Mouse (Mus musculus) cerebellum, adult (tissue): Measurements from ENCODE around the gene Zfp36l2.

Experiments
- ATAC-seq: cut with Nextera tagmentation; 2 replicates; pipeline ENCODE4 v1.9.2; 2017; ENCODE audit warnings: mild to moderate bottlenecking, moderate library complexity, mixed read lengths; ENCODE audit not compliant: insufficient number of reproducible peaks, low FRiP score, low TSS enrichment

The Zfp36l2 gene

DNA sequence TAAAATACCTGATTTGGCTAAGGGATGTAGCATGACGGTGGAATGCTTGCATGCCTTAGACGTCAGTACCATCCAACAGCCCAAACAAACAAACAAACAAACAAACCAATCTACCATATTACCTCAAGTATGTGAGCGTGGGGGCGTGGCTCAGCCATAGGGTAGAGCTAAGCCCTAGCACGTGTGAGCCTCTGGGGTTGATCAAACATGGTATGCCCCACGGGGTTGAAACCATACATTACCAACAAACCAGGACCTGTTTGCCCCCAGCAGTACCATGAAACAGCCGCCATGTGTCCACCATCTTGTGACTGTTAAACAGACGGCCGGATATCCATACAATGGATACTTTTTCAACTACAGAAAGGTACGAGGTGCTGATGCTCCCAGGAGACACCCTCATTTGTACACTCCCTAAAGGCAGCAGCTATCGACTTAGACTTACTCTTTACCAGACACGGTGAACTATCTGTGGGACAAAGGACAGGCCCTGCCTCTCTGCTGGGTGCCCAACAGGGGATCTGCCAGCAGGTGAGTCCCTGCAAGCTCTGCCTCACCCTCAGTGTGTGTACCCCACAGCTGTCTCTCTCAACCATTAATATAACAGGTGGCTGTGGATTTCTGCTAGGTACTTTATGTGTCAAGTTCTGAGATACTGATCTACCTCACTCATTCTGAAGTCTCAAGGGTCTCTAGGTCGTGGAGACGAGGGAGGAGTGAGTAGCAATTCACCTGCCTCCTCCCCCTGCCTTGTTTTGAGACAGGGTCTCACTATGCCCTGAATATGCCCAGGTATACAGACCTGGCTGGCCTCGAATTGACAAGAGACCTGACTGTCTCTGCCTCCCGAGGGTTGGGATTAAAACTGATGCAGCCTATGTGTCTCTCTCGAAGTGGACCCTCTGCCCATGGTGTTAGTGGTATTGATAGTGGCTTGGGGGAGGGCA is 8.4 kb downstream of the Zfp36l2 start:
- ATAC-seq = no peak

DNA sequence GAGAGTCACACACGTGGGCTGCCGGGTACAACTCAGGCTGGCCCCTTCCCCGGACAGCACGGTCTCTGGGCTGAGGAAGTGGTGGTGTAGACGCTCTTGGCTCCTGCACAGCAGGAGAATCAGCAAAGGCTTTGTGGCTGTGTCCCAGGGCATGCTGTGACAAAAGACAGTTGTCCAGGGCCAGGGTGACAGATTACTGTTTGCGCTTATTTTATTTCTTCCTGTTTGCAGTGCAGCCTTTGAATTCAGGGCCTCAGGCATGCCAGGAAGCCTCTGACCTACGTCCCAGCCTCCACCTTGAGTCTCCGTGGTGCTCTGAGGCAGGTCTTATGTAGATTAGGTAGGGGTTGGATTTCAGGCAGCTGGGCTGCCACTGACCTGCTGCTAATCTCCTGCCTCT is 10.3 kb downstream of the Zfp36l2 start:
- ATAC-seq = no peak

DNA sequence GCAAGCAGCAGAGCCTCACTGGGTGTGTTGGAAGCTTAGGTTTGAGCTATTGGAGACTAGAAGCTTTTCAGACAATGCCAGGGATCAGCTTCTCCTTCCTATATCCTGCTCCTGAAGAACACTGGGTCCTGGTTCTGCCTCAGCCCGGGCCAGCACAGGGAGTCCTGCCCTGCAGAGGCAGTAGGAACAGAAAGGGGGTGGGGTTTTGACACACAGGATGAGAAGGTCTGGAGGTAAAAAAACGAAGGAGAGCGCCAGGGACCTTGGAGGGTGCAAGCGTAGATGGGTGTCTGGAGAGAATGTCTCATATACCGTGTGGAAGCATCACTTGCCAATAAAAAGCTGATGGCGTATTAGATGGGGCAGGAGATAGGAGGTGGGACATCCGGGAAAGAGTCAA is 11.3 kb downstream of the Zfp36l2 start:
- ATAC-seq = no peak

DNA sequence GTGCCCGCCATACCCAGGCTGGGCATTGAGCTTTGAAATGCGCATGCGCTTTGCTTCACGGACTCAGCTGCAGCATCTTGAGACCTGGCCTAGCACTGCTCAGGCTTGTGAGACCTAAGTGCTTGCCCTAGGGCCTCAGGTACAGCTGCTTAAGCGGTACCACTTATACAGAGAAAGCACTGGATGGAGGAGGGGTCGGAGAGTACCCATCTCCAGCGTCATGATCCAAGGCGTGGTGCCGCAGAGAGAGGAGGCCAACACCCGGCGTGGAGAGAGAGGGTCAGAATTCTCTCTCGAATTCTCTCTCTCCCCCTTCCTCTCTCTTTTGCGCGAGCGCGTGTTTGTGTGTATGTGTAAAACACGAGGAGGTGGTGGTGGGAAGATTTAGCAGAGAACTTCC is 12.6 kb downstream of the Zfp36l2 start:
- ATAC-seq = no peak

DNA sequence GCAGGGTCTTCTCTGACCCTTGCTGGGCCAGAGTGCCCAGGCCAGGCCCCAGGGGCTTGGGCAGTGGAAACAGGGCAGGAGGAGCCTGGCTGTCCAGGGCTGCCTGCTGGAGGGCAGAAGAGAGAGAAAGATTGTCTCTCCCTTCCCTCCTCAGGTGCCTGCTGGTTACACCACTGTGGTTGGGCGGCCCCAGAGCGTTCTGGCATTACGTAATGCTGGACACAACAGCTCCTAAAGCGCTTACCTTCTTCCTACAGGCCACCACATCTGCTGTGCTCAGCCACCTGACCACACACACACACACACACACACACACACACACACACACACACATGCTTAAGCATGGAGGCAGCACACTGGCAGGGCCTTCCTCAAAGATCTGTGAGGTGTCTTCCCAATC is 20.4 kb downstream of the Zfp36l2 start:
- no peak for ATAC-seq

DNA sequence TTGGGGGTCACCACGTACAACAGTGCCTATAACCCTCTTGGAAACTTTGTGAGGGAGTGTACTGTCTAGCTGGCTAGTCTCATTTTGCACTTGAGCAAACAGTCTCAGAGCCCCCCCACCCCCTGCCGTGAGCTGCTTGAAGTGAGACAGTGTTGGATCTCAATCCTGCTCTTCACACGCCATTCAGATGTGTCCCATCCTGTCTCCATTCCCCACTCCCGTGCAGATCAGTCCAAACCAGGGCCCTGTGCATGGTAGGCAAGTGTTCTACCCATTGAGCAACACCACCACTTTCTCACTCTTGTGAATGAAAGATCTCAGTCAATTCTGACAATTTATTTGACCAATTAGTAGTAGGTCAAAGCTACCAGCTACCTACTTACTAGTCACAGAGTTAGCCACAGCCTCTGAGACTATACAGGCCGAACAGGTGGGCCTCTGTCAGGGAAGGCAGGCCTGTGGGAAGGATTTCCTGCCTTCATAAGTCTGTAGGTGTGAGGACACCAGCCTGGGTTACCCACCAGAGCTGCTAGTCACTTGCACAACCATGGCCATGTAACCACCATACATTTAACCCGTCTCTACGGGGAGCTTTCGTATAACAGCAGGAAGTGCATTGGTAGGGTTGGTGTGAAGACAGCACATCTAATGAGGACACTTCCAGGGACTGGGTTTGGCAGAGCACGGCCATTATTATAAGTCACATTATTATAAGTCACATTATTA is 21.4 kb downstream of the Zfp36l2 start:
- no peak for ATAC-seq

DNA sequence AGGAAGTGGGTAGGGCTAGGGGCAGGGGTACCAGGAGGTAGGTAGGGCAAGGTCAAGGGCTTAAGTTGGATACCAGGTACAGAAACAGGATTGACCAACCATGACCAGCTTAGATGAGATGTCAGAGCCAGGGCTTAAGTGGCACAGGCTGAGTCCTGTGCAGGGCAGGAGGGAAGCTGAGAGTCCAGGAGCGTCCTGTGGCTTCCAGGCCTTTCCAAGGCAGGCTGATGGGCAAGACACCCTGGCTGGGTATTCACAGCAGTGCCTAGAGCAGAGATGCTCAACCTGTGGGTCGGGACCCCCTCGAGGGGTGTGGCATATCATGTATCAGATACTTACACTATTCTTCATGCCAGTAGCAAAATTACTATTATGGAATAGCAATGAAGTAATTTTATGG is 22.0 kb downstream of the Zfp36l2 start:
- no peak for ATAC-seq

DNA sequence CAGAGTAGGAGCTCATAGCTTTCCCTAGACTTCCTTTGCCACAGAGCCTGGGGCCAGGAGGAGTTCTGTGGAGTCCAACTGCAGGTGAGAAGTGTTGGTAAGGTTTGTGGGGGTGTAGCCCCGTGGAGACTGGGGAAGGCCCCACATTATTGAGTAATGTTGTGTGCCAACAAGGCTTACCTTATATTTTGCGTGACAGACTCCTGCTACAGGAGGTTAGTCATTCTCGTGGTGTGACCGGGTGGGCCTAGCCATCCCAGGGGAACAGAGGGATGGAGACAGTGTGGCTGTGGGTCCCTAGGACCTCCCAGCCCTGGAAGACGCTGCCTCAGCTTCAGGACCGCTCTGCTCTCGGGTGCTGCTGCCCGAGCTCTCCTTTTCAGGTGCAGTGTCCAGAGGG is 23.6 kb downstream of the Zfp36l2 start:
- no peak for ATAC-seq

DNA sequence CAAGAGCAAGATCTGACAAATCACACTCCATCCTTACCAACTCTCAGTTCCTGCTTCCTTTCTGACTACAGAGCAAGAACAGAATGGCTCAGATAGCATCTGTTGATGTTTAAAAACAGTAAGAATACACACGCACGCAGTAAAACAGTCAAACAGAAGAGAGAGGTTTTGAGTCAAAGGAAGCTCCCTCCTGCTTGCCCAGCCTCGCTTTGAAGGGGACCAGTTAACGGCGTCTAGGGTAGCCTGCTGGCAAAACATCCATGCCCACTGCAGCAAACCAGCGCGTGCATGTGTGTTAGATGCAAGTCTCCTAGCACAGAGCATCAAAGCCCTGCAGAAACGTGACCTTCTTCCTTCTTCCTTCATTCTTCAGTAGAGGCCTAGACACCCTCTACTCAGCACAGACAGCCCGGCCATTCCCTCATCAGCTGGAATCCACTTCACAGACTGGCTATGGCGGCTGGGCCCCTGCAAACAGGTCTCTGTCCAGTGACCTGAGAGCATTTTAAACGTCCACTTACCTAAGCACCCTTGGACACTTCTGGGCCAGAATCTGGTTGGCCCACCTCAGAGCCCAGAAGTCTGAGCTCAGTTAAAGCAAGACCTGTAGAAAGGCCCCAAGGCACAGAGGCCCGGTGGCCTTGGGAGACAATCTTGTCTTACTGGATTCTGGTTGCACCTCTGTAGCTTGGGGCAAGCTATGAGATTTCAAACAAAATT is 24.5 kb downstream of the Zfp36l2 start:
- ATAC-seq = no peak

DNA sequence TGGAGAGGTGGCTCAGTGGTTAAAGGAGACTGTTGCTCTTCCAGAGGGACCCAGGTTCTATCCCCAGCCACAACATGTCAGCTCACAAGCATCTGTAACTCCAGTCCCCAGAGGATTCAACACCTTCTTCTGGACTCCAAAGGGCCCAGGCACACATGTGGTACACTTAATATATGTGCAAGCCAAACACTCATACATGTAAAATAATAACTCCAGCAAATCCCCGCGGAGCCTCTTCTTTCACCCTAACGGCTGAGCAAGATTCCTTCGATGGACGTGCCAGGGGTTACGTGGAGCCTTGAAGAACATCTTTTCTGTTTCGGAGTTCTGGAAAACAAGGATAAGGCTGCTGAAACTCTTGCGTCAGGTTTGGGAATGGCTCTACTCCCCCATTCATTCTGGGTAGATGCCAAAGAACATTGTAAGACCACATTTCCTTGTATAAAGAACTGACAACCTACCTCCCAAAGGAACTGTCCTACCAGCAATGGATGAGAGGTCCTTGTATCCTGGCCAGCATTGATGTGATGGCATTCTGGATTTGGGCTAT is 25.5 kb downstream of the Zfp36l2 start:
- ATAC-seq = no peak

DNA sequence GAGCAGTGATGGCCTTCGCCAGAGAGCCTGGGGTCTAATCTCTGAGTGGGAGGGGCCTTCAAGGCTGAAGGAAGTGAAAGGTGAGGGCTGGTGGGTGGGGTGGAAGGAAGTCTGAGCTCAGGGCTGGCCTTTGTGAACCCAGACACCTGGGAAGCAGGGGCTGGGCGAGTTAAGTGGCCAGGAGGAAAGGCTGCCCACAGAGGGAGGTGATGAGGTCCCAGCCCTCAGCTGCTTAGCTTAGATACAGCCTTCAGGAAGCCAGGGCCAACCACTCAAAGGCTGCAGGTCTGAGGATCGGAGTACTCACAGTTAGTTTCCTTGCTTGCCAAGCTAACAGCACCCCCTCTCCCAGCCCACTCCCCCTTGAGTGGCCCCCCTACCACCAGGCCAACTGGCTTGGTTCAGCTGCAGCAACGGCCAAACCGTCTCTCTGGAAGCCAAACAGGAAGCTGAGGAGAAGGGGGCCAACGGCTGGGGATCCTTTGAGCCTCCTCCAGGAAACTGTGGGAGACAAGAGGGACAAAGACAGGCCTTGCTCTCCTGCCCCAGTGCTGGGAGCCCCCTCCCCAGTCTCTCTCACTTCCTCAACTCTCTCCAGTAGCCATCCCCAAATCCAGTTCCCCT is 26.4 kb downstream of the Zfp36l2 start:
- ATAC-seq = no peak

DNA sequence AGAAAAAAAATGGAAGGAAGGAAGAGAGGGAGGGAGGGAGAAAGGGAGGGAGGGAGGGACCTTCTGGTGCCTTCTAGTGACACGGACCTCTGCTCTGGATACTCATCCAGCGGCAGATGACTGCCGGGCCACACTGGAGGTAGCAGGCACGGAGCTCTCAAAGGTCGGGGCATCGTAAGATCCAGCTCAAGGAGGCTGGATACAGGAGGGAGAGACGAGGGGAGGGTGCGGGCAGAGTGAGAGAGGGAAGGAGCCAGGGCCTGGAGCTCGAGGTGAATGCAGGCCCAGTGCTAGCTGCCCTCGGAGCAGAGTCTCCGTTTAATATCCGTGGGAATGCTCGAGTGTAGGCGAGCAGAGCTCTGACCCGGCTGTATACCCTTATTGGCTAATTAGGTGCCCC is 28.9 kb downstream of the Zfp36l2 start:
- no peak for ATAC-seq

DNA sequence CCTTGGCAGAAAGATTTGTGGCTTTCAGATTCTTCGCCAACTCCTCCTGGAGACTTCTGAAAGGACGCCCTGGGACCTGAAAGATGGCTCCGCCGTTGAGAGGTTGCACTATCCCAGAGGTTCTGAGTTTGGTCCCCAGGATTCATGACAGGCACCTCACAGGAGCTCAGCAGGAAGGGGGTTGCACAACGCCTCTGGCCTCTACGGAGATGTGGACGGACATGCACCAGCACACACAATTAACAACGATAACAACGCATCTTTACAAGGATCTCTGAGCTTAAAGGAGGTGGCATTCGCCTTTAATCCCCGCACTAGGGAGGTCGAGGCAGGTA is 29.3 kb downstream of the Zfp36l2 start:
- ATAC-seq = no peak

DNA sequence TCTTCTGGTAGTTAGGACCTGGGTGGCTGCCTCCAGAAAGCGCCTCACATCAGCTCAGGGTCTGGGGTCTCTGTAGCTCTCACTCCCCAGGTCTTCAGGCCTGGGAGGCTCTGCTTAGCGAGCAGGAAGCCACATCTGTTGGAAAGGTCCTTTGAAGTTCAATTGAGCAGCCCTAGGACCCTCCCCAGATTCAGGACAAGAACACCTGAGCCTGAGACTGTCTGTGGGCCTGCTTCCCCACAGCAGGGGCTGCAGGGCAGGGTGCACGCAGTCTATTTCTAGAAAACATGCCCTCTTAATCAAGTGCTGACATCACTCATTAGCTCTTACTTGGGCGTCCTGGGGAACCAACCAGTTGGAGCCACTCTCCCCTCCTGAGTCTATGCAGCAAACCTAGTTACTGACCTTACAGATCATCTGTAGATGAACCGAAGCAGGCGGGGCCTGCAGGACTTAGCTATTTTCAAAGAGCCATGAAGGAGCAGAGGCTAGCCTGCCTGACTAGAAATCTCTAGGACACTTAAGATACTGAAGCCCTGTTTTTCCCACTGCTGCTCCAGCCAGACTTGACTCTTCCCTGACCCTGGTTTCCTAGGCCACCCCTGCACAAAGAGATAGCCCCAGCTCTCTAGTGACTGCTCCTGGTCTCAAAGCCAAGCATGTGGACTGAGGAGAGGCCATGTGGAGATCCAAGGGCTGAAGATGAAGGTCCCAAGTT is 29.8 kb downstream of the Zfp36l2 start:
- ATAC-seq = no peak

DNA sequence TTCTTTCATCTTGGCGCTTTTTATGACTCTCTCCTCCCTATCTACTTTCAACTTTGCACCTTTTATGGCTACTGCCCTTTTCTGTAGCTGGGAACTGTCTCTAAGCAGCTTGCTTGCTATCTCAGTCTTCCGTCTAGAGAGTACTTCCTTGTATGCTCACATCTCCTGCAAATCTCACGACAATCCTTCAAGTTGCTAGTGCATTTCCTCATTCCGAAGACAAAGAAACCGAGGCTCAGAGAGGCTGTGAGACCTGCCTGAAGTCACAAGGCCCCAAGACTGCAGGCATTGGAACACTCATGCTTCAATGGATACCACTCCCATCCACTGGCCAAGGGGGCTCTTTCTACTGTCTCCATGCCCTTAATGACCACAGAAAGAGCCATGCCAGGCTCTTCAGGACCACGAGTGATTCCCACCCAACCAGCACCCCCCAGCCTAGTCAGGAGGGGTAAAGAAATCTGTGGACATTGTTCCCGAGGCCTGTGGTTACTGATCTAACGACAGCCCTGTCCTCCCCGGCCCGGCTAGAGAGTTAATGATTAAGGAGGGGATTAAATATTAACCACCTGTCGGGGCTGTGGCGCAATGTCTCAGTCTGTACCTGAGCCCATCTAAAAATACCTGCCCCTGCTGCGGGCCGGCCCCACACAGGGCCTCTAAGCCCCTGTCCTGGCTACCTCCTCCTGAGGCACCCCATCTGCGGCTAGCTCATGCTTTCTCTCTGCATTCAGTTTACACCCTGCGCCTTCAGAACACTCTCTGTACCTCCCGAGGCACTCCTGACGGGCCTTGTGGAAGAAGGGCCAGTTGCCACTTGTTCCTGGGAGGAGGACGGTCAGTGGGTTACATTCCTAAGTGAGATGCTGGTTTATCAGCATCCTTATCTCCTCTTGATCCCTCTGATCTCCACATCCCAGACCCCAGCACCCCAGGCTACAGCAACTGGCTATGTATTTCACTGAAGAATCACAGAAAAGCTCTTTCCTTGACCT is 30.7 kb downstream of the Zfp36l2 start:
- ATAC-seq = no peak

DNA sequence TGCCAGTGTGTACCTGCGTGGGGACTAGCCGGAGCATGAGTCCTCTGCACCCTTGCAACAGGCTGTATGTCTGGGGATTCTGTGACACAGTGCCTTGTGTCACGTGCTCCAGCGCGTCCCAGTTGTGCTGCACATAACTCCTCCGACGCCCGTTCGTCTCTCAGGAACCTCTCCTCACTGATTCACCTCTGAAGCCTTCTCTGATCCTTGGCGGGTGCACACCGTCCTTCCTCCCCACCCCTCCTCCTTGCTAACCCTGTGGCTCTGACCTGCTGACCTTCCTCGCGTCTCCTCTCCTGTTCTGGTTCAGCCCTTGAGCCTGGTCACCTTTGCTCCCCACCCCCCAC is 31.5 kb downstream of the Zfp36l2 start:
- ATAC-seq = no peak

DNA sequence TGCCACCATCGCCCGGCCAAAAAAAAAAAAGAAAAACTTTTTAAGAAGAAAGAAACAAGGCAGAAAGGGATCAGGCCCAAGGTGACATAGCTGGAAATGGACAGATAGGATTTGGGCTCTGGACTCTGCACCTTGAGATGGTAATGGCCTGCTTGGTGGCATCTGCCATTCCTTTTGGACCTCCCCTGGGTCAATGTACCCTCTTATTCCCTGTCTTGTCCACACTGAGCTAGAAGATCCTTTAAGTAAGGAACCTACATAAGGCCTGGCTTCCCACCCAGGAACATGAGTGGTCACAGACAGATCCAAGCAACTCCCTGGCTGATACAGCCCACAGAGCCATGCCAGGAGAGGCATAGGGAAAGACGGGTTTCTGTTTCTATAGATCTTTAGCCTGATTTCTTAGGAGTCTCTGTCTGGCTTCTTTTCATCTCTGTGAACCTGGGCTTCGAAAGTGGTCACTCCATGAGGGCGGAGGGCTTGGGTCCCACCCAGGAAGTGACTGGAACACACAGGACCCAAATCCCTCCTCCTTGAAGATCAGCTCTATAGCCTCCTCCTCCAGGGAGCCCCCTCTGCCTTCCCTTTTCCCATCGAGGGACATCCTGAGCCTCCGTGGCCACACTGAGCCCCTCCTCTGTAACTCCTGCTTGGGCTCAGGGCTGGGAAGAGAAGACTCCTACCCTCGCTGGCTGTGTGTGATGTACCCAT is 32.1 kb downstream of the Zfp36l2 start:
- ATAC-seq = no peak

DNA sequence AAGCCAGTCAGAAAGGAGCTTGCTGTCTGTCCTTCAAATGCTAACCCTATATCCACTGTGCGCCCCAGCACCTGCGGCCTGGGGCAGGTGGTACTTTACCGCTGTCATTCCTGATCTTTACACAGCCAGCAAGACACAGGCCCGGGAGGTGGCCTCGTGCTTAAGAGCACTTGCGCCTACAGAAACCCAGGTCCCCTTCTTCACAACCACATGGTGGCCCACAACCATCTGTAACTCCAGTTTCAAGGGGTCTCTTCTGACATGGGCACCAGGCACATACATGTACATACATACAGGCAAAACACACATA is 32.8 kb downstream of the Zfp36l2 start:
- ATAC-seq = no peak
